Mouse (Mus musculus) embryonic fibroblast, embryonic 13.5 days (primary cell): ENCODE data around the gene Agpat4. TPM values are rescaled to one million over a fixed set of nuclear protein-coding genes. Genes with fewer than 3 reads are reported as not detected.
A peak's percentile ranks its signal among the peaks of the same experiment; 100 is the strongest.

Experiments used
- H3K27ac ChIP-seq: 2 replicates; pipeline ENCODE4 v1.5.1; 2012; ENCODE audit warnings: low read length, control low read depth, inconsistent platforms; ENCODE audit not compliant: insufficient read depth
- H3K4me1 ChIP-seq: 2 replicates; pipeline ENCODE4 v1.6.1; 2011; ENCODE audit warnings: low read length; ENCODE audit not compliant: control insufficient read depth, insufficient read depth
- H3K4me3 ChIP-seq: 2 replicates; pipeline ENCODE4 v1.5.1; 2011; ENCODE audit warnings: mild to moderate bottlenecking, control low read depth, low read length; ENCODE audit not compliant: insufficient read depth
- CTCF ChIP-seq: IDR thresholded peaks from 2 replicates; pipeline ENCODE4 v1.5.1; 2011; ENCODE audit warnings: mild to moderate bottlenecking, control low read depth, low read length, moderate library complexity, borderline replicate concordance; ENCODE audit not compliant: insufficient read depth
- POLR2A ChIP-seq: IDR thresholded peaks from 2 replicates; pipeline ENCODE4 v1.6.1; 2011; ENCODE audit warnings: low read depth, mild to moderate bottlenecking, control low read depth, low read length, moderate library complexity
- polyA plus RNA-seq: library from polyadenylated mRNA; stranded (reverse); fragments of >200 nt; gene quantifications from 2 replicates; pipeline ENCODE4 v1.2.4, GENCODE M21; 2011; ENCODE audit warnings: low read depth; ENCODE audit not compliant: missing spikeins, insufficient read length

The Agpat4 gene
- polyA plus RNA-seq, 1 experiment, result 37.0 TPM

GRCm38 (mm10) chr17:12175626-12176025 is 57.1 kb downstream of the Agpat4 start:
- Histone ChIP-seq H3K27ac (no peak overlapping the region), H3K4me1 (0 out of 2 replicates have a peak, but pooled peaks cover 2% of the 10 kb centered on the region), H3K4me3 (no peak overlapping the region)
- TF ChIP-seq POLR2A, result no peak
- TF ChIP-seq CTCF, result no peak

DNA sequence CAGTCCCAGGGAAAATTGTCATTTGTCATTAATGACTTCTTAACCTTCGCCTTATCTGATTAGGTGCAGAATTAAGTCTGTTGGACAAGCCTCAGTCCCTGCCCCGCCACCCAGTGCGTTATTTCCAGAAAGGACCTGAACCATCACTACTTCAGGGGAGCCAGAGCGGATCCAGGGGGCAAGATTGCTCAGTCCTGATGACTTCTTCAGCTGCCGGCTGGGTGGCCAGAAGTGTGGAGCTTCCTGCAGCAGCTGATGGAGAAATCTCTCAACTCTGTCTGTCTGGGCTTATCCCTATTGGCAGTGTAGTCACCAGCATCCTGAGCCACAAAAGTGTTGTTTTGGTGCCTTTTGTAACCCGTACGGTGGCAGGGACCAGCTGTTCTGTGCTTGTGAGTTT is 60.8 kb downstream of the Agpat4 start:
- no peak for TF ChIP-seq POLR2A
- TF ChIP-seq CTCF, result no peak
- no peaks in the 10 kb centered on the region for H3K4me1 ChIP-seq
- H3K4me3 ChIP-seq, result no peak overlapping the region
- H3K27ac ChIP-seq, result no peak overlapping the region

DNA sequence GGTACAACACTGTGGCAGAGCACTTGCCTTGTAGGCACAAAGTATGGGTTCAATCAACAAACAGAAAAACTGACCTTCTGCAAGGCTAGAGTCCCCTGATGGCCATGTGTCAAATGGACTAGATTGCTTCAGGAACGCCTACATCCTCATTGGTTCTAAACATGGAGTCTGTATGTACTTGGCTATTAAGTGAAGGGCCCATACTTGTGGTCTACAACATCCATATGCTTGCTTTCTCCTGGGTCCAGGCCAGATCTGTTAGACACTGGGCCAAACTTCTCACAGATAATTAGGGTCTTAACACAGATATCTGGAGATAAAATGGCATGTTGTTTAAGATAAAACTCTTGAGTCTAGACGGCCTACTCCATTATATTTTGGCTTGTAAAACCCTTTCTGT is 61.3 kb downstream of the Agpat4 start:
- TF ChIP-seq POLR2A (no peak), CTCF (no peak)

GRCm38 (mm10) chr17:12182702-12183485 is 64.4 kb downstream of the Agpat4 start:
- no peak overlapping the region for H3K27ac ChIP-seq
- no peaks in the 10 kb centered on the region; the same call in 1 of the 2 replicates for H3K4me1 ChIP-seq
- TF ChIP-seq POLR2A, result no peak
- TF ChIP-seq CTCF, result no peak
- no peak overlapping the region for H3K4me3 ChIP-seq

More for the DNA sequence above, 61.3 kb downstream of the Agpat4 start:
- Histone ChIP-seq H3K27ac (no peak overlapping the region), H3K4me1 (no peaks in the 10 kb centered on the region; the same call in 1 of the 2 replicates), H3K4me3 (no peak overlapping the region)

DNA sequence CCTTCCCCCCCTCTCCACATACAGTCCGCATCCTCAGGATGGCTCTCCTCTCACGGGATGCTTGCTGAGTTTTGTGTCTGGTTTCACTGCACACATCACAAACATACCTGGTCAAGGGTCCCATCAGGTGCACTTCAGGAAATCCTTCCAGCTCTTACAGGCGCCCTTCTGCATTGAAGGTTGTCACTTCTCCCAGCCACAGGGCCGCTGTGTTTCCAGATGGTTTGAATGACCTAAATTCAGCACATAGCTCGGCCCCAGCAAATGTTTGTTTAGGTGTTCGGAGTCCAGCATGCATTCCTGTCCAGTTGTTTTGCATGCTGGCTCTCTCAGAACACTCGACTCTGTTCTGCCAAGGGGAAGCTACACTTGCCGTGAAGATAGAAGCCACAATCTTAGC is 65.8 kb downstream of the Agpat4 start:
- TF ChIP-seq CTCF (no peak), POLR2A (no peak)
- Histone ChIP-seq H3K4me3 (no peak overlapping the region), H3K4me1 (no peaks in the 10 kb centered on the region; the same call in 1 of the 2 replicates), H3K27ac (no peak overlapping the region)

DNA sequence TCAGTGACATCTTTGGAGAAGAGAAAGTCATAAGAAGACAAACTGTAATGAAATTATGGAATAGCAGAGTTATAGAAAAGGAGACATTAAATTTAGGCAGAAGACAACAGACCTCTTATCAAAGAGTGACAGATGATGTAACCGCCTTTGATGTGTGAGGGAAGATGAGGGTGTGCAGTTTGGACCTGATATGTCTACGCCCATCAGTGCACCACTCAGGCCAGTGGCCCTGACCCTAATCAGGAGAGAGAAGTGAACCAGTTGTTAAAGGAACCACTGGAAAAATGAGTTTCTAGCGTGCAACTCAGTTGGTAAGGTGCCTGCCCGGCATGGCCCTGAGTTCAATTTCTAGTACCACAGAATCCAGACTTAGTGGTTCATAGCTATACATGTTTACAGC is 67.4 kb downstream of the Agpat4 start:
- H3K27ac ChIP-seq, result no peak overlapping the region
- no peak overlapping the region for H3K4me3 ChIP-seq
- no peak for TF ChIP-seq CTCF
- no peak for TF ChIP-seq POLR2A
- no peaks in the 10 kb centered on the region; the same call in 1 of the 2 replicates for H3K4me1 ChIP-seq

DNA sequence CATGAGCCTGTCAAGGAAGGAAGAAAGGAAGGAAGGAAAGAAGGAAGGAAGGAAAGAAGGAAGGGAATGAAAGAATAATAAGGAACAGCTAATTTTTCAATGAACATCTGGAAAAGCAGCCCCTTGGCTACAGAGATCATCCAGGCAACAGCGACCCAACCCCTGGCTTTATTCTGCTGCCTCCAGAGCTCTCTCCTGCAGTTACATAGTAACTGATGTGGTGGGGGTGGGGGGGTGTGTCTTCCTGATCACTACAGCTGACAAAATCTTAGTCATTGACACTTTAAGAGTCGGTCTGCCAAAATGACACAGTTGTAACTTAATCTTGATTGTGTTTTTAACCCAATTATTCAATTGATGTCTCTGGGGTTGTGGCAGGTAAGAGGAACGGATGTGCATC is 67.8 kb downstream of the Agpat4 start:
- Histone ChIP-seq H3K27ac (no peak overlapping the region), H3K4me1 (no peaks in the 10 kb centered on the region; the same call in 1 of the 2 replicates), H3K4me3 (no peak overlapping the region)
- TF ChIP-seq POLR2A (no peak), CTCF (no peak)

DNA sequence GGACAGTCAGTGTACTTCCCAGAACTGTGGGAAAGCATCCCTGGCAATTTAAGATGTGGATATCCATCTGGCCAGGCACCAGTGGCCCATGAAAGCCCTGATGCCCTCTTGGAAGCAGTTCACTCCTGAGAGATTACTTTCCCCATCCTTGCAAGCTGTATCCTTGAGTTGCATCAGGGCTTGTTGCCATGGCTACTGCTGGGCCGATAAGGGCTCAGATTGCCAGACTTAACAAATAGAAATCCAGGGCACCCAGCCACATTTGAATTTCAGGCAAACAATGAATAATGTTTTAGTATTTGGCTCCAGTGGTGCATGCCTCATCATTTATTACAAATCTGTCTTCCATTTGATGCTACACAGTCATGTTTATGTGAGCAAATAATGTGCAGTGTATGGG is 69.3 kb downstream of the Agpat4 start:
- TF ChIP-seq POLR2A, result no peak
- no peak for TF ChIP-seq CTCF
- H3K4me3 ChIP-seq, result no peak overlapping the region
- no peaks in the 10 kb centered on the region; the same call in 1 of the 2 replicates for H3K4me1 ChIP-seq
- peak overlapping the region; percentile 21; the same call in 1 of the 2 replicates for H3K27ac ChIP-seq

GRCm38 (mm10) chr17:12195137-12195536 is 76.6 kb downstream of the Agpat4 start:
- no peak for TF ChIP-seq POLR2A
- no peak for TF ChIP-seq CTCF
- Histone ChIP-seq H3K27ac (no peak overlapping the region), H3K4me3 (no peak overlapping the region), H3K4me1 (no peaks in the 10 kb centered on the region)

DNA sequence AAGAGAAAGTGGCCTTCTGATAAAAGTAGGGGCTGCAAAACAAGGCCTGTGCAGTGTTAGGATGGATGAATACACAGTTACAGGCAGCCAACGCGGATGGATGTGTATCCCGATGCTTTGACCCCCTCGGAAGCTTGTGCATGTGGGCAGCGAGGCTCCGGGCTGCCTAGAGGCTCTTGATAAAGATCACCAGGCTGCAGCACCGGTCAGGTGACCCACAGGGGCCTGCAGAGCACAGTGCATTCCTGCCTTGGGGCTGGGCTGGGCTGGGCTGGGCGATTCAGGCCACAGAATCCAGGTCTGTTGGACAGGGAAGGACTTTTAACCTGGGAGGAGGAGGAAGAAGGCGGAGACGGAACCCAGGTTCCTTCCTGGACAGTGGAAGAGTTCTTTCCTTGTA is 77.1 kb downstream of the Agpat4 start:
- H3K4me1 ChIP-seq, result no peaks in the 10 kb centered on the region
- no peak for TF ChIP-seq CTCF
- TF ChIP-seq POLR2A, result no peak
- no peak overlapping the region for H3K27ac ChIP-seq

More for the DNA sequence above, 77.1 kb downstream of the Agpat4 start:
- H3K4me3 ChIP-seq, result no peak overlapping the region
